Mouse (Mus musculus) neural tube, embryonic 11.5 days (tissue): Measurements from ENCODE around the gene Phtf1. TPM values are rescaled to one million over a fixed set of nuclear protein-coding genes. Genes with fewer than 3 reads are reported as not detected.

Experiments used
- ATAC-seq: fragments of 200-750 bp; cut with Nextera tagmentation; 2 replicates; pipeline ENCODE4 v1.8.0; 2017; ENCODE audit warnings: moderate number of reproducible peaks, mild to moderate bottlenecking, moderate TSS enrichment, moderate library complexity; ENCODE audit not compliant: insufficient read depth, low FRiP score, low TSS enrichment
- DNase-seq: peaks from one replicate; pipeline ENCODE4 v3.0.0-alpha.2; 2015; ENCODE audit warnings: low spot score
- H3K27ac ChIP-seq: fragments of 300-500 bp; sonication (generic); 2 replicates; pipeline ENCODE4 v1.5.1; 2014; ENCODE audit warnings: low read depth, mild to moderate bottlenecking, low read length
- H3K27me3 ChIP-seq: fragments of 300-500 bp; sonication (generic); 2 replicates; pipeline ENCODE4 v1.6.1; 2014; ENCODE audit warnings: mild to moderate bottlenecking, low read length, mixed read lengths; ENCODE audit not compliant: control insufficient read depth, insufficient read depth
- H3K36me3 ChIP-seq: fragments of 300-500 bp; sonication (generic); 2 replicates; pipeline ENCODE4 v1.6.1; 2014; ENCODE audit warnings: mild to moderate bottlenecking, low read length, moderate library complexity, mixed read lengths; ENCODE audit not compliant: control insufficient read depth, insufficient read depth
- H3K4me1 ChIP-seq: fragments of 300-500 bp; sonication (generic); 2 replicates; pipeline ENCODE4 v1.6.1; 2014; ENCODE audit warnings: low read length, mixed read lengths; ENCODE audit not compliant: control insufficient read depth, insufficient read depth
- H3K4me2 ChIP-seq: fragments of 300-500 bp; sonication (generic); 2 replicates; pipeline ENCODE4 v1.6.1; 2014; ENCODE audit warnings: low read depth, mild to moderate bottlenecking, moderate library complexity
- H3K4me3 ChIP-seq: fragments of 300-500 bp; sonication (generic); 2 replicates; pipeline ENCODE4 v1.5.1; 2014; ENCODE audit warnings: low read depth, low read length
- H3K9ac ChIP-seq: fragments of 300-500 bp; sonication (generic); 2 replicates; pipeline ENCODE4 v1.6.1; 2014; ENCODE audit warnings: mild to moderate bottlenecking, low read length
- H3K9me3 ChIP-seq: fragments of 300-500 bp; sonication (generic); 2 replicates; pipeline ENCODE4 v1.6.1; 2016; ENCODE audit warnings: low read length; ENCODE audit not compliant: control insufficient read depth
- WGBS: fragments of 180-500 bp; shearing (Covaris S2); extraction: QIAGEN DNeasy Blood & Tissue Kit; methylation state at CpG from one replicate; pipeline ENCODE4 v1.1.7; 2014; 5-methylcytosine and 5-hydroxymethylcytosine counted together
- polyA plus RNA-seq: library from polyadenylated mRNA; unstranded; fragments of >200 nt; fragmentation: Nextera tagmentation; extraction: Ambion mirVana; gene quantifications from 2 replicates; pipeline ENCODE4 v1.2.1, GENCODE M21; 2014

Gene Phtf1
- polyA plus RNA-seq, 1 experiment from 2014 or later, result 46.3 TPM

DNA sequence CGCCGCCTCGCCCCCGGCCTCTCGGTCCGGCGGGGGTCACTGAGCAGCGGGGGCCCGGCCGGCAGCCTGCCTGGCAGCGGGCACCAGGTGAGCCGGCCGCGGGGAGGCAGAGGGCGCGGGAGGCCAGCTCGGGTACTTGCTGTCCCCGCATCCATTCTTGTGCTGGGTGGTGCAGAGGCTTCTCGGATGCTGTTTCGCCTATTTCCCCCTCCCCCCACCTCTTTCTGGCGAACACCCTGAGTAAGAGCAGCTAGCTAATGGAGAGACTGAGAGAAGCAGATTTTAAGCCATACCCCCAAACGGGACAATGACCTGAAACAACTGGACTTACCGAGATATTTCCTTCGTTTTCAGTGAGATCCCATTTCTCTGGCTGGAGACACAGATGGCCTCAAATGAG, 791 bp downstream of the Phtf1 start:
- H3K27ac ChIP-seq, result peak overlapping the region; percentile 96
- H3K36me3 ChIP-seq, result 0 out of 2 replicates have a peak, but pooled peaks cover 2% of the 10 kb centered on the region
- H3K27me3 ChIP-seq, result no peaks in the 10 kb centered on the region
- DNase-seq (no peak), ATAC-seq (peak; percentile 79)
- H3K4me3 ChIP-seq, result peak overlapping the region; percentile 77
- peak overlapping the region; percentile 48 for H3K4me2 ChIP-seq
- under 1% methylated on average over 24 of the region's 24 CpGs for WGBS
- H3K4me1 ChIP-seq, result 0 out of 2 replicates have a peak, but pooled peaks cover 3% of the 10 kb centered on the region
- peak overlapping the region; percentile 81 for H3K9ac ChIP-seq
- no peaks in the 10 kb centered on the region for H3K9me3 ChIP-seq

DNA sequence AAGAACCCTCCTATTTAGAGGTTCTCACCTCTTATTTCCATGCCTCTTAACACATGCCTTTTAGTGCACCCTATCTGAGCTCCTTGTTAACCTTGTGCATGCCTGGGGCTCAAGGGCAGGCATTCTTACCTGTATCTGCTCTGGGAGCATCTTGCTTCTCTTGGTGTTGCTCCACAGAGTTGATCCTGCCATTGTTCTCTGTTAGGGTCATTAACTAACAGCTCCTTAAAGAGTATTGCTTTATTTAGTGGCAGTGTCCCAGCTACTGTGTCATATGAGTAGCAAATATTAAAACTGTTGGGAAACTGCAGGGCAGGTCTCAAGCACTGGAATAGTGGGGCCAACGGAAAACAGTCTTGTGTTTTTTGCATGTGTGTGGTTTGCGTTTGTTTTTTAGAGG, 3.2 kb downstream of the Phtf1 start:
- Histone ChIP-seq H3K36me3 (0 out of 2 replicates have a peak, but pooled peaks cover 2% of the 10 kb centered on the region), H3K27me3 (no peaks in the 10 kb centered on the region), H3K4me3 (no peak overlapping the region), H3K27ac (no peak overlapping the region), H3K9ac (no peak overlapping the region), H3K9me3 (no peaks in the 10 kb centered on the region), H3K4me2 (no peak overlapping the region), H3K4me1 (0 out of 2 replicates have a peak, but pooled peaks cover 3% of the 10 kb centered on the region)
- WGBS, result 94% methylated on average over 2 of the region's 2 CpGs
- no peak for DNase-seq
- ATAC-seq, result no peak

DNA sequence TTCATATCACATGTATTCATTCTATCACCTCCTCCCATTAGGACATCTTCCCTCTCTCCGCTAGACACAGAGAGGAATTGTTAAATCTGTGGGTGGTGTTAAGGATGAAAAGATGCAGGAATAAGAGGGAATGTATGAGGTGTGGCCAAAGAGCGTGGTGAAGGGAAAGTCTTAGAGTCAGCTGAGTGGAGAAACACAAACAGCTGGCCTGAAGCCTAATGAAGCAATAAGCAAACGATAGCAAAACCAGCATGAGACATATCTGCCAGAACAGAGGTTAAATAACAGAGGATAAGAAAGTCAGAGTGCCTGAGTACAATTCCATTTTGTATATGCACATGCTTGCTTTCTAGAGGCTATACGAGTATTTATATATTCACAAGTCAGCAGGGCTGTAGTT, 16.6 kb downstream of the Phtf1 start:
- H3K9ac ChIP-seq, result no peak overlapping the region
- H3K27ac ChIP-seq, result no peak overlapping the region
- no peaks in the 10 kb centered on the region for H3K4me1 ChIP-seq
- whole genome bisulfite sequencing, result 86% methylated on average over 4 of the region's 4 CpGs
- H3K9me3 ChIP-seq, result no peaks in the 10 kb centered on the region
- ATAC-seq, result no peak
- H3K4me3 ChIP-seq, result no peak overlapping the region
- peaks cover 2% of the 10 kb centered on the region; the same call in 1 of the 2 replicates for H3K36me3 ChIP-seq
- DNase-seq, result no peak
- H3K4me2 ChIP-seq, result no peak overlapping the region
- no peaks in the 10 kb centered on the region for H3K27me3 ChIP-seq

DNA sequence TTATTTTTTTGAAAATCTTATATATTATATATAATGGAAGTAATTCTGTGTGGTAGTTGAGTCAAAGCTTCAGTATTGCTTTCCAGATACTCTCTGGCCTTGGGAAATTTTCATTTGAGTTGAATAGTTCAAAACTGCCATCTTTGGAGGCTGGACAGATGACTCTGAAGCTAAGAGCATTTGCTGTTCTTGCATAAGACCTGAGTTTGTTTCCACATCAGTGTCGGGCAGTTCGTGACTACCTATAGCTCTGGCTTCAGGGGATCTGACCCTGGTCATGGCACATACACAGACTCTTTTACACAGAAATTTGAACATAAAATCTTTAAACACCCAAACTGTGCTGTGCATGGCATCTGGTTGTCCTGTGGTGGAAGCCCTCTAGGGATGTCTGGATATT, 17.3 kb downstream of the Phtf1 start:
- ATAC-seq (no peak), DNase-seq (no peak)
- Histone ChIP-seq H3K4me2 (no peak overlapping the region), H3K27ac (no peak overlapping the region), H3K9me3 (no peaks in the 10 kb centered on the region), H3K27me3 (no peaks in the 10 kb centered on the region), H3K4me1 (no peaks in the 10 kb centered on the region), H3K9ac (no peak overlapping the region), H3K4me3 (no peak overlapping the region), H3K36me3 (peaks cover 2% of the 10 kb centered on the region; the same call in 1 of the 2 replicates)
- 94% methylated on average over 2 of the region's 2 CpGs for WGBS

DNA sequence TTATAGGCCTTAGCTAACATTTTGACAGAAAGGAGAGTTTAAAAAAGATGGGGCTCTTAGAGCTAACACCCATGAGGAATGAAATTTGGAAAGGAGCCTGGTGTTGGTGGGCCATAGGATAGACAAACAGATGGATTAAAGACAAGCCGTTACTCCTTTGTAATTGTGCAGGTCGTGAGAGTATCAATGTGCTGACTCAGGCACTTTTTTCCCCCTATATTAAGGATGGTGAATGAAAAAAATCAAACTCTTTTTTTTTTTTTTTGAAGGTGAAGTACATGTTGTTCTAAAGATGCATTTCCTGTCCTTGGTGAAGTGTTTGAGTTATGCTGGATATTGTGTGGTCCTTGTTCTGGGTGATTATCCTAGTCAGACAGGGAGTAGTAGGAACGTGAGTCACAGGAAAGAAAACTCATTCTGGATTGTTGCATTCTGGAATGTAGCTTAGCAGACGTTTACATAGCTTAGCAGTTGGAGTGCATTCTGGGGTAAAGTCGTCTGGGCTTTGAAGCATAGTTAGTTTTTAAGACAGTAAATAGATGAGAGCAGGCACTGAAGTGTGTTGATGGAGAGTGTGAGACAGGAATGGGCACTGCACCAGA, 20.0 kb downstream of the Phtf1 start:
- no peak overlapping the region for H3K27ac ChIP-seq
- DNase-seq, result no peak
- no peak for ATAC-seq
- no peaks in the 10 kb centered on the region for H3K9me3 ChIP-seq
- peaks cover 8% of the 10 kb centered on the region for H3K36me3 ChIP-seq
- no peak overlapping the region for H3K4me2 ChIP-seq
- 71% methylated on average over 5 of the region's 5 CpGs for WGBS
- H3K9ac ChIP-seq, result no peak overlapping the region
- no peaks in the 10 kb centered on the region for H3K4me1 ChIP-seq
- no peaks in the 10 kb centered on the region for H3K27me3 ChIP-seq
- no peak overlapping the region for H3K4me3 ChIP-seq

DNA sequence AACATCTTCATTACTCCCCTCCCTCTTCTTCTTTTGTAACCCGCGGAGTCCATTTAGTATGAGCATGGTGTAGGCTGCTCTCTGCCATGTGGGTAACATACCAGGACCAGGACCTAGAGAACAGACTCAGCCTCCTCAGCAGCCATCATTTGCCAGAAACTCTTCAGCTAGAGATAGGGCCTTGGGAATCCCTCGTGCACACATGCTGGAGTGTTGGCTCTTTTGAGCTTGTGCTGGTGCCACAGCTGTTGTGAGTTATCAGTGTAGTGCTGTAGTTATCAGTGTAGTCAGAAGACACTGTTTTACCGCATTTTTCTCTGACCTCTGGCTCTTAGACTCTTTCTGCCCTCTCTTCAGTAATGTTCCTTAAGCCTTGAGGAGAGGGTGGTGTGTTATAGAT, 21.4 kb downstream of the Phtf1 start:
- H3K4me1 ChIP-seq, result no peaks in the 10 kb centered on the region

DNA sequence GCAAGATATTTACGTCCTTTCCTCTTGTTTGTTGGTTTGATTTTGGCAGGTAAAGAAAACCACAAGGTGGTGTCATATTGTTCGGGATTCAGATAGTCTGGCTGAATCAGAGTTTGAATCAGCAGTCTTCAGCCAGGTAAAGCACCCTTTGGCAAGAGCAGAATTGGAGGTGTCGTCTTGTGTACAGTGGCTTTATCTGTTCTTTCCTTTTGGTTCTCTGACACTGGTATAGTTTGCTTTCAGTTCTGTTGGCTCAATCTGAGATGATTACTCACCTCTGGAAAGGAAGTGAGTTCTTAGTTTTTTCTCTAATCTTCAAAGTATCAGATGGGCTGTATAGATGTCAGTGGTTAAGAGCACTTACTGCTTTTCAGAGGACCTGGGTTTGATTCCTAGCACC, 23.4 kb downstream of the Phtf1 start:
- WGBS, result 95% methylated on average over 3 of the region's 3 CpGs
- Histone ChIP-seq H3K27me3 (no peaks in the 10 kb centered on the region), H3K9ac (no peak overlapping the region), H3K27ac (no peak overlapping the region), H3K4me2 (no peak overlapping the region), H3K4me3 (no peak overlapping the region), H3K36me3 (peaks cover 9% of the 10 kb centered on the region), H3K4me1 (no peaks in the 10 kb centered on the region), H3K9me3 (no peaks in the 10 kb centered on the region)
- DNase-seq (no peak), ATAC-seq (no peak)

More for the DNA sequence above, 21.4 kb downstream of the Phtf1 start:
- ATAC-seq (no peak), DNase-seq (no peak)
- H3K36me3 ChIP-seq, result peaks cover 8% of the 10 kb centered on the region
- H3K27ac ChIP-seq, result no peak overlapping the region
- H3K9ac ChIP-seq, result no peak overlapping the region
- H3K27me3 ChIP-seq, result no peaks in the 10 kb centered on the region
- no peaks in the 10 kb centered on the region for H3K9me3 ChIP-seq
- WGBS, result 97% methylated on average over 4 of the region's 4 CpGs
- H3K4me3 ChIP-seq, result no peak overlapping the region
- H3K4me2 ChIP-seq, result no peak overlapping the region

DNA sequence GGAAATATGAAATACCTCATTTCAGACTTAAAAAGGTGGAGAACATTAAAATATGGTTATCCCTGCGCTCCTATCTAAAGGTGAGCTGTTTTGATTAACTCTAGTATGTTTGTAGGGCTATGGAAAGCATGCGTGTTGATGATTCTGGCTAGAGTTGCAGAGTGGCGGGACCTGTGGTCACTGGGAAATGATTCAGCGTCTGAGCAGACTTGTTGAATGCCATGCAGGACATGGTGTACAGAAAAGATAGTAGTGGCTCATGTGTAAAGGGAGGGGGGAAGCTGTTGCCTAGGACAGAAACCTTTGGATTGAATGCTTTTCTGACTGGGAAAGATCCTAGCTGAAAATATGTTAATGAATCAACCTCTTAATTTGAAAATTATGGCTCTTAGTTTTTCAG, 30.8 kb downstream of the Phtf1 start:
- no peak overlapping the region for H3K9ac ChIP-seq
- no peak for ATAC-seq
- peaks cover 5% of the 10 kb centered on the region for H3K36me3 ChIP-seq
- no peaks in the 10 kb centered on the region for H3K9me3 ChIP-seq
- no peak overlapping the region for H3K4me2 ChIP-seq
- 92% methylated on average over 4 of the region's 4 CpGs for WGBS
- H3K4me3 ChIP-seq, result no peak overlapping the region
- no peaks in the 10 kb centered on the region for H3K4me1 ChIP-seq
- no peak overlapping the region for H3K27ac ChIP-seq
- DNase-seq, result no peak
- H3K27me3 ChIP-seq, result no peaks in the 10 kb centered on the region

DNA sequence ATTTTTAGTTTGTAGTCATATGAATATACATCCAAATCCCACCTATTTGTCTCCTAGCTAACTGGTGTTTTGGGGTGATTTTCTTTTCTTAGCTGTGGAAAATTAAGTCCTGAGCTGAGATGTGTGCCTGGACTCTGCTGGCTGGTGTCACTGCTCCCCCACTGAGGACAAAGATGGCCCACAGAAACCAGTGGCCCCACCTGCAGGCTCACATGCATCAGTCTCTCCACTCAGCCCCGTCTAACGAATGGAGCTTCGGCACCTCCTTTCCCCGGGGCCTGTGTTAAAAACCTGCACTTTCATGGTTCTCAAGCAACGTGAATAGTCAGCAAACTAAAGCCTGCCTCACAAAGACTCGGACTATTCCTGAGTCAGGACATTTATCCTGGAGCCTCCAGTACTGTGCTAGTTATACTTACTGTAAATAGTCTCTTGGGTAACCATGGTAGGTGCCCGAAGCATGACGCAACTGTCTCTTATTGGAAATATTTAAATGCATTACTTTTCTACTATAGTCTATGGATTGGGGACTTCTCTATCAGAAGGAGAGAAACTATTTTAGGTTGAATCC, 39.1 kb downstream of the Phtf1 start:
- ATAC-seq, result no peak
- no peak for DNase-seq
- no peak overlapping the region for H3K27ac ChIP-seq
- H3K9me3 ChIP-seq, result no peaks in the 10 kb centered on the region
- H3K4me2 ChIP-seq, result no peak overlapping the region
- no peaks in the 10 kb centered on the region for H3K27me3 ChIP-seq
- WGBS, result 90% methylated on average over 8 of the region's 8 CpGs
- H3K4me3 ChIP-seq, result no peak overlapping the region
- peaks cover 5% of the 10 kb centered on the region; the same call in 1 of the 2 replicates for H3K36me3 ChIP-seq
- no peaks in the 10 kb centered on the region for H3K4me1 ChIP-seq
- no peak overlapping the region for H3K9ac ChIP-seq
